Mouse (Mus musculus): ENCODE data around the gene Arhgap35.

GRCm38 (mm10) chr7:16452587-16453073, 162.2 kb downstream of the Arhgap35 start, which contains the start of gene Tmem160:
- TF ChIP-seq CTCF (IDR thresholded peaks at IDR 0.05; ENCODE audit: low read depth) (no peak), EP300 (optimal IDR thresholded peaks at IDR 0.05) (no peak)

Data from stomach, postnatal 0 days (tissue).